Comparison of ENCODE assay signal across 8 mouse cellular contexts in genomic region chr10:93471415-93471814, GRCm38 (mm10). TPM values are rescaled to one million over a fixed set of nuclear protein-coding genes. Genes with fewer than 3 reads are reported as not detected.
DNase-seq lines count a peak whose midpoint lies in the region; ATAC-seq and TF ChIP-seq lines count a peak whose summit lies in the region.

No protein-coding gene starts in this region.

- H3K4me3 ChIP-seq in neural tube, embryonic 15.5 days (replicated peaks), result no peak overlapping the region
- no peak overlapping the region for H3K4me3 ChIP-seq in cortical plate, adult 2 months (ENCODE audit: insufficient read depth, low read length)
- H3K4me3 ChIP-seq in stomach, embryonic 15.5 days (replicated peaks), result no peak overlapping the region

- peak; percentile 92 for TF ChIP-seq CTCF in cortical plate, adult 2 months (IDR thresholded peaks at IDR 0.05; ENCODE audit: extremely low read depth, insufficient read depth, low read length)

- H3K9ac ChIP-seq in neural tube, embryonic 15.5 days (replicated peaks), result no peak overlapping the region
- no peak overlapping the region for H3K9ac ChIP-seq in stomach, embryonic 15.5 days

- peaks cover 65% of the 10 kb centered on the region for H3K36me3 ChIP-seq in neural tube, embryonic 15.5 days
- peaks cover 62% of the 10 kb centered on the region for H3K36me3 ChIP-seq in stomach, embryonic 15.5 days

- no peak overlapping the region for H3K27ac ChIP-seq in neural tube, embryonic 15.5 days (replicated peaks)
- H3K27ac ChIP-seq in cortical plate, adult 2 months (ENCODE audit: insufficient read depth, low read length), result no peak overlapping the region
- no peak overlapping the region for H3K27ac ChIP-seq in stomach, embryonic 15.5 days

- no peaks in the 10 kb centered on the region for H3K9me3 ChIP-seq in neural tube, embryonic 15.5 days (replicated peaks)
- H3K9me3 ChIP-seq in stomach, embryonic 15.5 days, result no peaks in the 10 kb centered on the region

- peak; percentile 78 for DNase-seq in neural tube, embryonic 10.5 days (ENCODE audit: extremely low spot score, low spot score)
- DNase-seq in gastrocnemius, postnatal 25 days, result peak; percentile 70
- peak; percentile 83 for DNase-seq in kidney, adult 9 months
- DNase-seq in liver, result peak; percentile 83
- DNase-seq in naive thymus-derived CD4-positive, alpha-beta T cell, adult 2 months (ENCODE audit: low read depth), result peak; percentile 91

- H3K4me2 ChIP-seq in neural tube, embryonic 15.5 days, result no peak overlapping the region
- H3K4me2 ChIP-seq in stomach, embryonic 15.5 days, result no peak overlapping the region

- WGBS in neural tube, embryonic 15.5 days, result 54% methylated on average over 11 of the region's 11 CpGs
- WGBS in stomach, embryonic 15.5 days, result 48% methylated on average over 11 of the region's 11 CpGs

- no peak for TF ChIP-seq POLR2A in cortical plate, adult 2 months (IDR thresholded peaks at IDR 0.05; ENCODE audit: extremely low read depth, insufficient read depth, low read length)

- H3K4me1 ChIP-seq in neural tube, embryonic 15.5 days, result no peaks in the 10 kb centered on the region
- H3K4me1 ChIP-seq in cortical plate, adult 2 months (ENCODE audit: control insufficient read depth, insufficient read depth, low read length), result no peaks in the 10 kb centered on the region
- H3K4me1 ChIP-seq in stomach, embryonic 15.5 days, result no peaks in the 10 kb centered on the region

- no peak; the same call in 1 of the 2 replicates for ATAC-seq in neural tube, embryonic 15.5 days (ENCODE audit: low FRiP score)
- peak; percentile 22; the same call in 1 of the 2 replicates for ATAC-seq in stomach, embryonic 15.5 days (ENCODE audit: insufficient read depth, low FRiP score, low read depth)

- H3K27me3 ChIP-seq in neural tube, embryonic 15.5 days (replicated peaks), result no peaks in the 10 kb centered on the region
- H3K27me3 ChIP-seq in stomach, embryonic 15.5 days (replicated peaks), result no peaks in the 10 kb centered on the region

RNA-seq across cellular contexts. Expression of gene Hal, which starts 17.2 kb away (rescaled TPM):
- polyA plus RNA-seq in neural tube, embryonic 15.5 days (2015; fragmentation: Nextera tagmentation; extraction: Ambion mirVana), result 0.09 and 0.24 TPM in 2 replicates
- polyA plus RNA-seq in cortical plate, adult 2 months (2012; rRNA removed), result 0.04 TPM in 1 of 2 replicates, not detected in the other
- under 1 TPM; 0.21 to 0.33 TPM for total RNA-seq in gastrocnemius, postnatal 25 days (2021)
- polyA plus RNA-seq in stomach, embryonic 15.5 days (2015; fragmentation: Nextera tagmentation; extraction: Ambion mirVana), result 2.5 and 2.8 TPM in 2 replicates

RNA-seq across cellular contexts. Expression of gene Lta4h, which starts 18.2 kb away (rescaled TPM):
- polyA plus RNA-seq in neural tube, embryonic 15.5 days (2015; fragmentation: Nextera tagmentation; extraction: Ambion mirVana), result 79.3 and 129 TPM in 2 replicates
- 58.3 and 59.6 TPM in 2 replicates for polyA plus RNA-seq in cortical plate, adult 2 months (2012; rRNA removed)
- 10 to 100 TPM; 18.3 to 26.9 TPM for total RNA-seq in gastrocnemius, postnatal 25 days (2021)
- polyA plus RNA-seq in stomach, embryonic 15.5 days (2015; fragmentation: Nextera tagmentation; extraction: Ambion mirVana), result 202 and 226 TPM in 2 replicates
